Mouse (Mus musculus) intestine, embryonic 15.5 days (tissue): ENCODE results near the gene Eif4b. TPM values are rescaled to one million over a fixed set of nuclear protein-coding genes. Genes with fewer than 3 reads are reported as not detected.
A peak's percentile ranks its signal among the peaks of the same experiment; 100 is the strongest.

Experiments used
- ATAC-seq: fragments of 200-750 bp; cut with Nextera tagmentation; 2 replicates; pipeline ENCODE4 v1.8.0; 2017; ENCODE audit warnings: moderate TSS enrichment, moderate library complexity
- H3K27ac ChIP-seq: fragments of 300-500 bp; sonication (generic); 2 replicates; pipeline ENCODE4 v1.5.1; 2015; ENCODE audit warnings: mild to moderate bottlenecking, inconsistent platforms
- H3K27me3 ChIP-seq: fragments of 300-500 bp; sonication (generic); replicated peaks from 2 replicates; pipeline ENCODE4 v1.6.1; 2015; ENCODE audit warnings: inconsistent platforms
- H3K36me3 ChIP-seq: fragments of 300-500 bp; sonication (generic); 2 replicates; pipeline ENCODE4 v1.6.1; 2015; ENCODE audit warnings: inconsistent platforms
- H3K4me1 ChIP-seq: fragments of 300-500 bp; sonication (generic); replicated peaks from 2 replicates; pipeline ENCODE4 v1.6.1; 2015; ENCODE audit warnings: inconsistent platforms
- H3K4me2 ChIP-seq: fragments of 300-500 bp; sonication (generic); replicated peaks from 2 replicates; pipeline ENCODE4 v1.6.1; 2015; ENCODE audit warnings: mild to moderate bottlenecking, inconsistent platforms
- H3K4me3 ChIP-seq: fragments of 300-500 bp; sonication (generic); replicated peaks from 2 replicates; pipeline ENCODE4 v1.5.1; 2015; ENCODE audit warnings: inconsistent platforms
- H3K9ac ChIP-seq: fragments of 300-500 bp; sonication (generic); 2 replicates; pipeline ENCODE4 v1.6.1; 2015; ENCODE audit warnings: inconsistent platforms
- H3K9me3 ChIP-seq: fragments of 300-500 bp; sonication (generic); 2 replicates; pipeline ENCODE4 v1.6.1; 2016; ENCODE audit warnings: inconsistent platforms
- WGBS: fragments of 180-500 bp; shearing (Covaris S2); methylation state at CpG from one replicate; pipeline ENCODE4 v1.1.7; 2015; 5-methylcytosine and 5-hydroxymethylcytosine counted together
- polyA plus RNA-seq: library from polyadenylated mRNA; unstranded; fragments of >200 nt; fragmentation: Nextera tagmentation; extraction: Ambion mirVana; gene quantifications from 2 replicates; pipeline ENCODE4 v1.2.1, GENCODE M21; 2015

Eif4b gene
- polyA plus RNA-seq, 1 experiment from 2014 or later = 122 TPM

DNA sequence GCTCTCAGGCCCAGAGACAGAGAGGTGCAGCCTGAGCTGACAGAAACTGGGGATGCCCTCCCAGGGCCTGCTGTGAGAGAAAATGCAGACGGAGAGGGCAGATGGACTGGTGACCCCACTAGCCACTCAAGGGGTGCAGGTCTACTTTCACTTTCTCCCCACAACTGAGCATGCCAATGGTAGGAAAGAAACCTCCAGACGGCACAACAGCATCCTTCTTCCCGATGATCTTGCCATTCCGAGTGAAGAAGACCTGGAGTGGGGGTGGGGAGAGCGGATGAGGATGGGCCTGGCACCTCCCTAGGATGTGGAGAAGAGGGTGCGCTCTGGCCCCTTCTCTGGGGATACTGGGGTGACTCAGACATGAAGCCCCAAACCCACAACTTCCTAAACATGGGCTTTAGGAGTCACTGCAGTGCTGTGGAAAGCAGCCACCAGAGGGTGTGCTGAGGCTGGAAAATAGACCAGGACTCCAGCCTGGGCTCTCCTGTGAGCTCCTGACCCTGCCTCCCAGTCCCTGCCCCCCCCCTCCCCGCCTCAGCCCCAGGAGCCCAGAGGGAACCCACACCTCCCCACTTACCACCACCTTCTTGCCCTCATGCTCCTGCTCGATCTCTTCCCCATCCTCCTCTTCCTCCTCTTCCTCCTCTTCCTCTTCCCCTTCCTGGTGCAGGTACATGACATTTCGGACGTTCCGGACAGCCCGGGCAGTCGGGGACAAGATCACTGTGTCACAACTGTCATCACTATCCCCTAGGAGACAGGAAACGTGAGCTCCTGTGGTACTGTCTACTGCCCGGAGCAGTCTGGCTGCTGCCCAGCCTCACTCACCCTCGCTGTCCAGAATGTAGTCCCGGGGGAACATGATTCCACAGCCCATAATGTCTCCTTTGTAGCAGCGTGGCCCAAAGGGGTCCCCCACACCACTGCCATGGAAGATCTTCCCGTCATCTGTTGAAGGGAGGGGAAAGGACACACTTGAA is 44.2 kb downstream of the Eif4b start:
- ATAC-seq = 0 out of 2 replicates have a peak, but pooled peaks have one; percentile 21
- H3K9me3 ChIP-seq = no peaks in the 10 kb centered on the region
- H3K36me3 ChIP-seq = peaks cover 51% of the 10 kb centered on the region

DNA sequence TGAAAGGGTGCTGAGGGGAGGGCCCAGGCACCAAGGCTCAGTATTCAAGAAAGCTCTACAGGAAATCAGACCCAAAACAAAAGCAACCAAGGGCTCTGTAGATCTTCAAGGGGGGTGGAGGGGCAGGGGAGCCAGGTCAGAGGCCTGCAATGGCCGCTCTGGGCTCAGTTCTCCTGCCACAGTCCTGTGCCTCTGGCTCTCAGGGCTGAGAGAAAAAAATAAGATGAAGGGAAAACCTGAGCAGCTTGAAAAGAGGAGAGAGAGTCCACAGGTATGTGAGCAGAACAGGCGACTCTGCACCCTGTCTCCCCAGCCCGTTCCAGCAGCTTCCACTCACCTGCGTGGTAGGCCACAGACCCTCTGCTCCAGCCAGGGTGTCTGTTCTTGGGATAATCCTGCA is 45.0 kb downstream of the Eif4b start:
- Histone ChIP-seq H3K36me3 (peaks cover 42% of the 10 kb centered on the region), H3K4me3 (no peak overlapping the region), H3K27me3 (no peaks in the 10 kb centered on the region), H3K9ac (no peak overlapping the region), H3K4me2 (no peak overlapping the region), H3K27ac (no peak overlapping the region), H3K9me3 (no peaks in the 10 kb centered on the region), H3K4me1 (peaks cover 11% of the 10 kb centered on the region; the same call in 1 of the 2 replicates)
- no peak for ATAC-seq
- WGBS = 80% methylated on average over 4 of the region's 4 CpGs

More for the DNA sequence above, 44.2 kb downstream of the Eif4b start:
- Histone ChIP-seq H3K9ac (no peak overlapping the region), H3K27ac (no peak overlapping the region), H3K4me3 (no peak overlapping the region), H3K27me3 (no peaks in the 10 kb centered on the region), H3K4me1 (peaks cover 11% of the 10 kb centered on the region; the same call in 1 of the 2 replicates), H3K4me2 (no peak overlapping the region)
- WGBS = 79% methylated on average over 19 of the region's 19 CpGs

DNA sequence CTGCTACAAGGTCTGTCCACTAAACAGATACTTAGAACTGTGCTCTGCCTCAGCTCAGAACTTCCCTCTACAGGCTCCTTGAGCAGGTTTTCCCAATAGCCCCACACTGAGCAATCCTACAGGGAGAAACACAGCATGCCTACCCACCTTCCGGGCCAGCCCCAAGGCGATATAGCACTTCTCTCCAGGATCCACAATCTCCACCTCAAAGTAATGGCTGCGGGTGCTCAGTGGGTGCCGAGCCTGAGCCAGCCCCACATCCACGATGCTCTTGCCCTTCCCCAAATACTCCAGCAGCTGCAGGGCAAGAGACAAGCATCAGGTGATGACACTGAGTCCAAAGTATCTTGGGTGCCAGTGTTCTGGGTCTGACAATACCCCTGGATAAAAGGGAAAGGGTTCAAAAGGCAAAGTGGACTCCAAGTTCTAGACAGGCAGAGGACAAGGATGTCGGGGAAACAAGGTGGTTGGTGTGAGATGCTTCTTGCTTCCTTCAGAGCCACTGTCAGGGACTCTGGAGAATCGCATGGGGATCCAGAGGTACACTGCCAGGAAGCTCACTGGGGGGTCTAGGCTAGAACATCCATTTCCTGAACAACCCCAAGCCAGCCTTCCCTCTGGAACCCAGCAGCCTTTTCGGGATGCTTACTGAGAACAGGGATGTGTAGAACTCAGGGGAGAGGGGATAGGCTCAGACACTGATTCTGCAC is 45.7 kb downstream of the Eif4b start:
- no peak overlapping the region for H3K4me3 ChIP-seq
- H3K9ac ChIP-seq = no peak overlapping the region
- 72% methylated on average over 8 of the region's 8 CpGs for WGBS
- peaks cover 11% of the 10 kb centered on the region; the same call in 1 of the 2 replicates for H3K4me1 ChIP-seq
- H3K27me3 ChIP-seq = no peaks in the 10 kb centered on the region
- peaks cover 41% of the 10 kb centered on the region for H3K36me3 ChIP-seq
- no peaks in the 10 kb centered on the region for H3K9me3 ChIP-seq
- ATAC-seq = no peak
- no peak overlapping the region for H3K4me2 ChIP-seq
- no peak overlapping the region for H3K27ac ChIP-seq

DNA sequence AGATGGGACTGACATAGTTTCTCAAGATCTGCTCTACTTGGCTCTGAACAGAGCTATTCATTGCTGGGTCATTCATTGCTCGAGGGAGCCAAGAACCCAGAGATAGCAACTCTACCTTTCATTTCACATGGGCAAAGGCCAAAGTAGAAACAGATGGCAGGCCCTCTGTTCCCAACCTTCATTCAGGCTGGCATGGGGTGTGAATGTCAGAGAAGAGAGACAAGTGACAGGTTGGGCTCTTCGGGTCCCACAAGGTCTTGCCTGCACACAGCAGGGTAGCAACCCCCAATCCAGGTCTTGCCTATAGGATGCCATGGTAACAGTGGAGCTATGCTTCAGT is 46.2 kb downstream of the Eif4b start:
- 79% methylated on average over 2 of the region's 2 CpGs for WGBS
- no peak for ATAC-seq
- Histone ChIP-seq H3K27me3 (no peaks in the 10 kb centered on the region), H3K4me3 (no peak overlapping the region), H3K4me2 (no peak overlapping the region), H3K27ac (no peak overlapping the region), H3K4me1 (peaks cover 11% of the 10 kb centered on the region; the same call in 1 of the 2 replicates), H3K9me3 (no peaks in the 10 kb centered on the region), H3K9ac (no peak overlapping the region), H3K36me3 (peaks cover 42% of the 10 kb centered on the region)

DNA sequence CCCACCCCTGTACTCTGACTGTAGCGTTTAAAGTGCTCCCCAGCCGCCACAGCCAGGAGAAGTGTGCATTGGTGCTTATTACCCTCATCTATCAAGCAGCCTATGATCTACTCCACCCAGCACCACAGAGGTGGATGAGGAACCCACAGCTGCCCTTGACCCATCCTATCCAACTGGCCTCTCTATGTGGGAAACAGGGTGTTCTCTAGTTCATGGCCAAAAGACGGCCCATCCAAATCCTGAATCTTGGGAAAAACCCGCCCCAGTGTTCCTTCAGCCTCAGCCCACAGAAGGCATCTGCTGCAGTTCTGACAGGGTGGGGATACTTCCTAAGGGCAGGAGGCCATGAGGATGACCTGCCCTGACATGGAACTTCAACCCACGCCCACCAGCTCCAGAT is 47.0 kb downstream of the Eif4b start:
- no peak overlapping the region for H3K4me2 ChIP-seq
- H3K36me3 ChIP-seq = peaks cover 43% of the 10 kb centered on the region
- no peaks in the 10 kb centered on the region for H3K27me3 ChIP-seq
- H3K9ac ChIP-seq = 0 out of 2 replicates have a peak overlapping the region, but pooled peaks have one; percentile 1
- H3K27ac ChIP-seq = no peak overlapping the region
- H3K4me3 ChIP-seq = no peak overlapping the region
- WGBS = 82% methylated on average over 5 of the region's 5 CpGs
- peaks cover 11% of the 10 kb centered on the region; the same call in 1 of the 2 replicates for H3K4me1 ChIP-seq
- ATAC-seq = no peak
- H3K9me3 ChIP-seq = no peaks in the 10 kb centered on the region

DNA sequence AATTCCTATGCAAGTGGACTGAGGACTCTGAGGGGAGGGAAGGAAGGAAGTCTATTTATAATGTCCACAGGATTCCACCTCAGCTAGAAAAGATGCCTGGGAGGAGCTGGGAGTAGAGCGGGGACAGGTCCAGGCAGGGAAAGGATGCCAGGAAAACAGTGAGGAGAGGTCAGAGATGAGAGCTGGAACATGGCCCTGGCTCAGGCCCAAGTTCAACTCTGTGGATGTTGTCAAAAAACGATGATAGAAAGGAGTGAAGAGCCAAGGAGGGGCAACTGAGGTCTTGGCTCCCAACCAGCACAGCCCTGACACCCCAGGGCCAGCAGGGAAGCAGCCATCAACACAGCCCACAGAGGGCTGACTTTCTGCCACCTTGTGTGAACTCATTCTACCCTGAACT is 52.7 kb downstream of the Eif4b start:
- Histone ChIP-seq H3K4me2 (no peak overlapping the region), H3K36me3 (peaks cover 31% of the 10 kb centered on the region), H3K27ac (0 out of 2 replicates have a peak overlapping the region, but pooled peaks have one; percentile 33), H3K27me3 (no peaks in the 10 kb centered on the region), H3K4me3 (no peak overlapping the region), H3K9me3 (no peaks in the 10 kb centered on the region), H3K9ac (no peak overlapping the region), H3K4me1 (no peaks in the 10 kb centered on the region)
- 59% methylated on average over 2 of the region's 2 CpGs for WGBS
- ATAC-seq = no peak

DNA sequence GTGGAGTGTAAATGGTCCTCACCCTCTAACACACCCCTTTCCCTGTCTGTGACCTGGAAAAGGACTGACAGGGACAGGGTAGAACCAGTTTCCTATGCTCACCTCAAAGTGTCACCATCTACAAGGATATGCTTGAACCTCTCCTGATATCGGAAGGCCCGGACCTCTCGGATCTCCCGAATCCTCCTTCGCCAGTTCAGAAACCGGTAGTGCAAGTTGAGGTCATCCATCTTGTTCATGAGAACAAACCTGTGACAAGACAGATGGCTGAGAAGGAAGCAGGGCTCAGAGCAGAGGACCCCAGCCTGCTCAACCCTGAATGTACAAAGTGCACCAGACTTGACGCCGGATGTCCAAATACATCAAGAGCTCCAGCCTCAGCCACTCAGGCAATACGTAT is 59.7 kb downstream of the Eif4b start:
- H3K4me2 ChIP-seq = no peak overlapping the region
- no peak overlapping the region for H3K9ac ChIP-seq
- H3K9me3 ChIP-seq = no peaks in the 10 kb centered on the region
- no peak for ATAC-seq
- H3K36me3 ChIP-seq = 0 out of 2 replicates have a peak, but pooled peaks cover 17% of the 10 kb centered on the region
- no peak overlapping the region for H3K4me3 ChIP-seq
- H3K4me1 ChIP-seq = 0 out of 2 replicates have a peak, but pooled peaks cover 8% of the 10 kb centered on the region
- H3K27ac ChIP-seq = no peak overlapping the region
- 69% methylated on average over 9 of the region's 9 CpGs for WGBS
- no peaks in the 10 kb centered on the region for H3K27me3 ChIP-seq

DNA sequence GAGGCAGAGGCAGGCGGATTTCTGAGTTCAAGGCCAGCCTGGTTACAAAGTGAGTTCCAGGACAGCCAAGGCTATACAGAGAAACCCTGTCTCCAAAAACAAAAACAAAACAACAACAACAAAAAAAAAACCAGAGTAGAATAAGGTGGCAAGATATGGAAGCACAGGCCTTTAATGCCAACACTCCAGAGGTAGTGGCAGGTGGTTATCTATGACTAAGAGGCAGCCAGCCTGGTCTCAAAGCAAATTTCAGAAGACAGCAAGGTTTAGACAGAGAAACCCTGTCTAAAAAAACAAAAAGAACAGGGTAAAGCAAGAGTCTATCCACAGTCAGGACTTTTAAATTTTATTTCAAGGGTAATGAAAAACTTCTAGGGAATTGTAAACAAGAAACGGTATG is 61.1 kb downstream of the Eif4b start:
- Histone ChIP-seq H3K9me3 (no peaks in the 10 kb centered on the region), H3K27ac (no peak overlapping the region), H3K4me1 (0 out of 2 replicates have a peak, but pooled peaks cover 8% of the 10 kb centered on the region), H3K9ac (no peak overlapping the region), H3K4me2 (peak overlapping the region; percentile 82; the same call in 1 of the 2 replicates), H3K27me3 (no peaks in the 10 kb centered on the region), H3K36me3 (0 out of 2 replicates have a peak, but pooled peaks cover 14% of the 10 kb centered on the region), H3K4me3 (peak overlapping the region; percentile 85; the same call in 1 of the 2 replicates)
- 74% methylated on average over 2 of the region's 2 CpGs for WGBS
- ATAC-seq = no peak

DNA sequence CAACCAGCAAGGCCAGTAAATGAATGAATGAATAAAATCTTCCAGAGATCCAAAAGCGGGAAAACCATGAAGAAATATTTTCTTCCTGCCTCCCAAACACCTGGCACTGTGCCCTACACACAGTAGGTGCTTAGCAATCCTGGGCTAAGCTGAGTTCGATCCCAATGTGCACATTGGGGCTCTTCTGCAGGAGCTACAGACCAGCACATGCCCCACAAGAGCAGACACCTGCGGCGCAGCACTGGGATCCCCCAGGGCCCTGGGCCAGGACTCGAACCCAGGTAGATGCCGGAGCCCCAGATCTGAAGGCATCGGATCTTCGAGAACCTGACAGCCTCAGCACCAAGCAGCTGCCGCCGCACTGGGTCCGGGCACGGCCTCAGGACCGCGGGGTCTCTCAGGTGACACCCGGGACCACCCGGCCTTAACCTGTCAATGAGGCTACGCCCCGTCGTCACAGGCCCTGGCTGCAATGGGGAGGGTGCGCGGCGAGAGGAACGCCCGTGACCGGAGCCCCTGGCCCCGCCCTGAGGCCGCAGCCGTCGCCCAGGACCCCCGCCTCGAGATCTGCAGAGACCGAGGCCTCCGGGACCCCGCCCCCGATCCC is 62.1 kb downstream of the Eif4b start:
- WGBS = 2% methylated on average over 35 of the region's 35 CpGs
- Histone ChIP-seq H3K27ac (peak overlapping the region; percentile 80), H3K4me1 (0 out of 2 replicates have a peak, but pooled peaks cover 8% of the 10 kb centered on the region), H3K4me2 (peak overlapping the region; percentile 82), H3K4me3 (peak overlapping the region; percentile 85), H3K9ac (peak overlapping the region; percentile 79), H3K27me3 (no peaks in the 10 kb centered on the region), H3K9me3 (no peaks in the 10 kb centered on the region), H3K36me3 (0 out of 2 replicates have a peak, but pooled peaks cover 5% of the 10 kb centered on the region)
- ATAC-seq = no peak

DNA sequence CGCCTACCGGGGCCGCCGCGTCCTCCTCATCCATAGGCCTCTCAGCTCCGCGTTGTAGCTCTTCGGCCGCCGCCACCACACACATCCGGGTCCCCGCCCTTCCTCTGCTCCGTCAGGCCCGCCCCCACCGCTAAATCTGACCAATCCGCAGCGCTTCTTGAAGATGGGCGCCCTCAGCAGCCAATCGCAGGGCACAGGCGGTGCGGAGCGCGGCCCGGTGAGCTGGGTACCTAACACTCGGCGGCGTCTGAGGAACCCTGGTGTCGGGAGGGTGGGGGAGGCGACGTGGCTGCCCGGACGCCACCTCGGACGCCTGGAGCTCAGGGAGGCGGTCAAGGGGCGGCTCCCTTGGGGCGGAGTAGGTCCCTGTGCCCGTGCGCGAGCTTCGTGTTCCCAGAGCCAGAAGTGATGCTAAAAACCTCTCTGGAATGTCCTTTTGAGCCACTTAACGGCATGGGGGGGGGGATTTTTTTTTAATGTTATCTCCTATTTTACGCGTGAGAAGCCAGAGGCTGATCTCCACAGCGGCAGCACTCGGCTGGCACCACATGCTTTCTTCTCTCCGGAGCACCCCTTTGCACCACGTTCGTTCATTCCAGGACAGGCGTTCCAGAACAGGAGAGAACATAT is 62.7 kb downstream of the Eif4b start, which contains the start of gene Spryd3:
TSS of gene Spryd3 (minus strand) at position 106 of the 630 bp plus-strand sequence.
- H3K4me2 ChIP-seq = peak within 1 kb of the TSS; percentile 85
- 0 out of 2 replicates have a peak, but pooled peaks cover 8% of the 10 kb centered on the region for H3K4me1 ChIP-seq
- peak; percentile 100 for ATAC-seq
- H3K27ac ChIP-seq = peak within 1 kb of the TSS; percentile 80
- peak within 1 kb of the TSS; percentile 85 for H3K4me3 ChIP-seq
- H3K9ac ChIP-seq = peak within 1 kb of the TSS; percentile 79
- WGBS = under 1% methylated on average over 50 of the region's 50 CpGs
- H3K27me3 ChIP-seq = no peaks in the 10 kb centered on the region
- 0 out of 2 replicates have a peak, but pooled peaks cover 5% of the 10 kb centered on the region for H3K36me3 ChIP-seq
- H3K9me3 ChIP-seq = no peaks in the 10 kb centered on the region

DNA sequence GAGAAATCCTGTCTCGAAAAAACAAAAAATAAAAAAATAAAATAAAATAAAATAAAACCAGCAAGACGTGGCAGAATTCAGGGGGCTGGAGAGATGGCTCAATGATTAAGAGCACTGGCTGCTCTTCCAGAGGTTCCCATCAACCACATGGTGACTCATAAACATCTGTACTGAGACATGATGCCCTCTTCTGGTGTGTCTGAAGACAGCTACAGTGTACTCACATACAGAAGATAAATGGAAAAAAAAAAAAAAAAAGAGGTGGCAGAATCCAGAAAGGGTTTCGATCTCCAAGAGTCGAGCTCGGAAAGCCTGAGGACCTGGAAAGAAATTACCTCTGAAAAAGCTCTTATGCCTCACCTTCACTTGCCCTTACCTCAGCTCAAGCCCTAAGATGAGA is 67.5 kb downstream of the Eif4b start:
- H3K4me1 ChIP-seq = peaks cover 18% of the 10 kb centered on the region
- no peak overlapping the region for H3K27ac ChIP-seq
- H3K4me3 ChIP-seq = no peak overlapping the region
- no peak for ATAC-seq
- peaks cover 24% of the 10 kb centered on the region for H3K27me3 ChIP-seq
- no peak overlapping the region for H3K9ac ChIP-seq
- 88% methylated on average over 5 of the region's 5 CpGs for WGBS
- H3K9me3 ChIP-seq = no peaks in the 10 kb centered on the region
- H3K36me3 ChIP-seq = no peaks in the 10 kb centered on the region
- H3K4me2 ChIP-seq = no peak overlapping the region
